Mouse (Mus musculus) limb, embryonic 14.5 days (tissue): Measurements from ENCODE around the gene Henmt1. TPM values are rescaled to one million over a fixed set of nuclear protein-coding genes. Genes with fewer than 3 reads are reported as not detected.

ENCODE experiments used
- ATAC-seq: fragments of 200-750 bp; cut with Nextera tagmentation; 2 replicates; pipeline ENCODE4 v1.8.0; 2017; ENCODE audit warnings: low read depth, moderate number of reproducible peaks, moderate TSS enrichment; ENCODE audit not compliant: low FRiP score
- DNase-seq: peaks from one replicate; pipeline ENCODE4 v3.0.0-alpha.2; 2015; ENCODE audit warnings: low spot score
- H3K27ac ChIP-seq: fragments of 300-500 bp; sonication (generic); replicated peaks from 2 replicates; pipeline ENCODE4 v1.5.1; 2014; ENCODE audit warnings: low read depth, mild to moderate bottlenecking, low read length, moderate library complexity, mixed read lengths
- H3K27me3 ChIP-seq: fragments of 300-500 bp; sonication (generic); 2 replicates; pipeline ENCODE4 v1.6.1; 2014; ENCODE audit warnings: low read length, mixed read lengths; ENCODE audit not compliant: control insufficient read depth, insufficient read depth
- H3K36me3 ChIP-seq: fragments of 300-500 bp; sonication (generic); 2 replicates; pipeline ENCODE4 v1.6.1; 2014; ENCODE audit warnings: mild to moderate bottlenecking, low read length, moderate library complexity, mixed read lengths; ENCODE audit not compliant: control insufficient read depth, insufficient read depth
- H3K4me1 ChIP-seq: fragments of 300-500 bp; sonication (generic); 2 replicates; pipeline ENCODE4 v1.6.1; 2014; ENCODE audit warnings: antibody characterized with exemption, low read length, mixed read lengths; ENCODE audit not compliant: control insufficient read depth, insufficient read depth
- H3K4me2 ChIP-seq: fragments of 300-500 bp; sonication (generic); replicated peaks from 2 replicates; pipeline ENCODE4 v1.6.1; 2014; ENCODE audit warnings: low read depth, mild to moderate bottlenecking, low read length, moderate library complexity; ENCODE audit not compliant: severe bottlenecking
- H3K4me3 ChIP-seq: fragments of 300-500 bp; sonication (generic); replicated peaks from 2 replicates; pipeline ENCODE4 v1.5.1; 2014; ENCODE audit warnings: low read length
- H3K9ac ChIP-seq: fragments of 300-500 bp; sonication (generic); 2 replicates; pipeline ENCODE4 v1.6.1; 2014; ENCODE audit warnings: mild to moderate bottlenecking, low read depth, low read length, moderate library complexity; ENCODE audit not compliant: severe bottlenecking
- H3K9me3 ChIP-seq: fragments of 300-500 bp; sonication (generic); 2 replicates; pipeline ENCODE4 v1.6.1; 2016; ENCODE audit warnings: low read length; ENCODE audit not compliant: control insufficient read depth
- POLR2A ChIP-seq: fragments of 200-500 bp; IDR thresholded peaks from 2 replicates; pipeline ENCODE4 v1.8.0; 2012; ENCODE audit warnings: inconsistent platforms, mild to moderate bottlenecking, moderate library complexity, borderline replicate concordance; ENCODE audit not compliant: insufficient read depth, insufficient read length; ENCODE audit errors: extremely low read depth
- WGBS: fragments of 180-500 bp; shearing (Covaris S2); extraction: QIAGEN DNeasy Blood & Tissue Kit; methylation state at CpG from one replicate; pipeline ENCODE4 v1.1.7; 2014; 5-methylcytosine and 5-hydroxymethylcytosine counted together
- polyA plus RNA-seq, 2 experiments: library from polyadenylated mRNA; depleted of rRNA in 1 of 2; stranded (reverse) in 1 of 2; unstranded in 1 of 2; fragments of >200 nt; fragmentation: Nextera tagmentation in 1 of 2; extraction: Ambion mirVana in 1 of 2; gene quantifications; 2 replicates each; pipeline versions ENCODE4 v1.2.1 to v1.2.3; 2012 to 2014

Gene Henmt1
- polyA plus RNA-seq, 2 experiments, result 0.33 to 0.78 TPM

DNA sequence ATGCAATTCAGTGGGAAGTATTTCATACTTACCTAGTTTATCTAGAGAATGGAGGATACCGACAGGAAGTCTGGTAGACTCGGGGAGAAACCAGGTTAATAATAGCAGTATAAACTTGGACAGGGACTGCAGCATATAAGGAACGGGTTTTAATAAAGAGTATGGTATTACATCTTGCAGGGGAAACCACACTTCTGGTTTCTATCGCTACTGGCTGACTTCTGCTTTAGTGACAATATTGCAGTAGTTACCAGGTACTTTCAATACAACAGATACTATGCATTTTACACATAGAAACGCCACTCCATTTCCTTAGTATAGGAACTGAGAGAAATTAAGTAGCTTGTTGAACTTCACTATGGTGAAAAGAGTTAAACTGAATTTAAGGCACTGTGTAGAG, 68.5 kb downstream of the Henmt1 start:
- Histone ChIP-seq H3K9ac (no peak overlapping the region), H3K27me3 (no peaks in the 10 kb centered on the region), H3K27ac (no peak overlapping the region), H3K4me2 (no peak overlapping the region), H3K9me3 (no peaks in the 10 kb centered on the region), H3K36me3 (no peaks in the 10 kb centered on the region), H3K4me1 (no peaks in the 10 kb centered on the region), H3K4me3 (no peak overlapping the region)
- no peak for TF ChIP-seq POLR2A
- no peak for DNase-seq
- ATAC-seq, result no peak
- WGBS, result 84% methylated on average over 5 of the region's 5 CpGs

Other genes with a start within 250 kb of the Henmt1 start
- gene Gpsm2, start 217.6 kb upstream of the Henmt1 start, polyA plus RNA-seq (2012; rRNA removed), result 38.2 and 55.2 TPM in 2 replicates
- 120 and 121 TPM in 2 replicates for gene Gpsm2, start 217.6 kb upstream of the Henmt1 start, polyA plus RNA-seq (2014; fragmentation: Nextera tagmentation; extraction: Ambion mirVana)
- gene Aknad1, start 200.2 kb upstream of the Henmt1 start, polyA plus RNA-seq (2012; rRNA removed), result 3.4 and 3.6 TPM in 2 replicates
- 2.2 TPM in 2 replicates for gene Aknad1, start 200.2 kb upstream of the Henmt1 start, polyA plus RNA-seq (2014; fragmentation: Nextera tagmentation; extraction: Ambion mirVana)
- gene Stxbp3, start 99.3 kb upstream of the Henmt1 start, polyA plus RNA-seq (2012; rRNA removed), result 23.5 and 28.4 TPM in 2 replicates
- gene Stxbp3, start 99.3 kb upstream of the Henmt1 start, polyA plus RNA-seq (2014; fragmentation: Nextera tagmentation; extraction: Ambion mirVana), result 33.0 and 38.1 TPM in 2 replicates
- 0.17 and 0.35 TPM in 2 replicates for gene Fndc7, start 49.9 kb upstream of the Henmt1 start, polyA plus RNA-seq (2012; rRNA removed)
- gene Fndc7, start 49.9 kb upstream of the Henmt1 start, polyA plus RNA-seq (2014; fragmentation: Nextera tagmentation; extraction: Ambion mirVana), result 0.23 and 0.25 TPM in 2 replicates
- gene Prpf38b, start 28.1 kb upstream of the Henmt1 start, polyA plus RNA-seq (2012; rRNA removed), result 95.1 and 110 TPM in 2 replicates
- 58.9 and 72.4 TPM in 2 replicates for gene Prpf38b, start 28.1 kb upstream of the Henmt1 start, polyA plus RNA-seq (2014; fragmentation: Nextera tagmentation; extraction: Ambion mirVana)
- gene Gm9857, start 572 bp downstream of the Henmt1 start, polyA plus RNA-seq (2012; rRNA removed), result 1.2 and 1.7 TPM in 2 replicates
- not detected in 2 replicates for gene Gm9857, start 572 bp downstream of the Henmt1 start, polyA plus RNA-seq (2014; fragmentation: Nextera tagmentation; extraction: Ambion mirVana)
- 13.3 and 15.4 TPM in 2 replicates for gene Fam102b, start 87.7 kb downstream of the Henmt1 start, polyA plus RNA-seq (2012; rRNA removed)
- gene Fam102b, start 87.7 kb downstream of the Henmt1 start, polyA plus RNA-seq (2014; fragmentation: Nextera tagmentation; extraction: Ambion mirVana), result 16.9 and 20.9 TPM in 2 replicates
- not detected in 2 replicates for gene Slc25a54, start 140.6 kb downstream of the Henmt1 start, polyA plus RNA-seq (2012; rRNA removed)
- gene Slc25a54, start 140.6 kb downstream of the Henmt1 start, polyA plus RNA-seq (2014; fragmentation: Nextera tagmentation; extraction: Ambion mirVana), result not detected in 2 replicates
- gene Slc25a24, start 183.3 kb downstream of the Henmt1 start, polyA plus RNA-seq (2012; rRNA removed), result 31.9 and 34.7 TPM in 2 replicates
- gene Slc25a24, start 183.3 kb downstream of the Henmt1 start, polyA plus RNA-seq (2014; fragmentation: Nextera tagmentation; extraction: Ambion mirVana), result 44.0 and 49.2 TPM in 2 replicates